Mouse (Mus musculus): ENCODE measurements around the gene Mmp25.

DNA sequence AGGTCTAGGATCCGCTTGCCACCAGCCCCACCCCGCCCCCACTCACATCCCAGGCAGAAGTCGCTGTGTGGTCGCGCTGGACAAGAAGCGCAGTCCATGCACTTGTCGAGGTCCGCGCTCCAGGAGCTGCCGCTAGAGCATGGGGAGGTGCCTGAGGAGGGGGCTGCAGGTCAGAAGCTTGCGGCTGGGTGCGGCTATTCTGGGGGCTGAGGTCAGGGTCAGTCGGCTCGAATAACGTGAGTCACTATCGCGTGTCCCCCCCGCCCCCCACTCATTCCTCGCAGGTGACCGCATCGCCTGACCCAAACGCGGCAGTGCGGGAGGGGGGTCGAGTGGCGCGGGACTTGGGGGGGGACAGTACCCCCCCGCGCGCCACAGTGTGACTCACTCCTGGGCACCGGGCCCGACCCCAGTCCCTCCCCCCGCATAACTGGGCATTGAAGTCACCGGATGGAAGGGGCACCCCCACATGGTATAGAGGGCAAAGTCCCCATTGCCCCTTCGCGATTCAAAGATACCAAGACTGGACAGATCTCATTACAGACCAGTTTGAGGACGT, 31.5 kb upstream of the Mmp25 start:
- TF ChIP-seq CTCF (IDR thresholded peaks at IDR 0.05; ENCODE audit: control insufficient read depth, insufficient read depth, low read length) (no peak), POLR2A (IDR thresholded peaks at IDR 0.05; ENCODE audit: borderline replicate concordance, control insufficient read depth, low read depth, low read length) (no peak)
